Mouse (Mus musculus) spleen, adult 2 months (tissue): Measurements from ENCODE around the gene Pipox.

Source experiments
- CTCF ChIP-seq: fragments of 200-500 bp; IDR thresholded peaks from 2 replicates; pipeline ENCODE4 v1.5.1; 2011; ENCODE audit warnings: mild to moderate bottlenecking, inconsistent platforms; ENCODE audit not compliant: insufficient read depth, insufficient read length, insufficient replicate concordance; ENCODE audit errors: extremely low read depth
- POLR2A ChIP-seq: fragments of 200-500 bp; IDR thresholded peaks from 2 replicates; pipeline ENCODE4 v1.6.1; 2011; ENCODE audit warnings: low read depth, low read length, inconsistent platforms

- TF ChIP-seq CTCF (no peak), POLR2A (no peak)
Observed at GRCm38 (mm10) chr11:77848131-77848530, 45.8 kb downstream of the Pipox start.
